Mouse (Mus musculus): ENCODE measurements around the gene Midn.

DNA sequence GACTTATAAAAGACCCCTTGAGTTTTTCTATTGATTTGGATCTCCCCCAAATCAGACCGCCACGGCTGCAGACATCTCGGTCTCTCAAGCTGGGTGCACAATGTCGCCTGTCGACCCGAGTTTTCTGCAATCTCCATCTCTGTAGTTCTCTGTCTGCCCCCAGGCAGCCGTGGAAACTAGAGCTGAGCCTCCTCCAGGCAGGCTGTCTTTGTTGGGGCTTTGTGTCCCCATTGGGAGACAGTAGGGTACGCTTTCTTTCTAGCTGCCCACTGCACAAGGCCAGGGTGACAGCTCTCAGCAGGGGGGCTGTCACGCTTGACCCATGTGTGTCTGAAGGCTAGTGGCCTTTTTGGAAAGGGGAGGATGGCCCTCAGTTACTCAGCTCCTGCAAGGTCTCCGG is 59.6 kb downstream of the Midn start:
- no peak for TF ChIP-seq CTCF (IDR thresholded peaks at IDR 0.05; ENCODE audit: low read depth, low read length)
- TF ChIP-seq POLR2A (IDR thresholded peaks at IDR 0.05; ENCODE audit: insufficient read depth, low read length): no peak
